Mouse (Mus musculus): ENCODE measurements around the gene Slx1b.
"Not testable (repeated sequence)": the region's sequence is repeated elsewhere in the genome, so short reads cannot be mapped to it uniquely, and the experiment has no call there.

Slx1b gene

DNA sequence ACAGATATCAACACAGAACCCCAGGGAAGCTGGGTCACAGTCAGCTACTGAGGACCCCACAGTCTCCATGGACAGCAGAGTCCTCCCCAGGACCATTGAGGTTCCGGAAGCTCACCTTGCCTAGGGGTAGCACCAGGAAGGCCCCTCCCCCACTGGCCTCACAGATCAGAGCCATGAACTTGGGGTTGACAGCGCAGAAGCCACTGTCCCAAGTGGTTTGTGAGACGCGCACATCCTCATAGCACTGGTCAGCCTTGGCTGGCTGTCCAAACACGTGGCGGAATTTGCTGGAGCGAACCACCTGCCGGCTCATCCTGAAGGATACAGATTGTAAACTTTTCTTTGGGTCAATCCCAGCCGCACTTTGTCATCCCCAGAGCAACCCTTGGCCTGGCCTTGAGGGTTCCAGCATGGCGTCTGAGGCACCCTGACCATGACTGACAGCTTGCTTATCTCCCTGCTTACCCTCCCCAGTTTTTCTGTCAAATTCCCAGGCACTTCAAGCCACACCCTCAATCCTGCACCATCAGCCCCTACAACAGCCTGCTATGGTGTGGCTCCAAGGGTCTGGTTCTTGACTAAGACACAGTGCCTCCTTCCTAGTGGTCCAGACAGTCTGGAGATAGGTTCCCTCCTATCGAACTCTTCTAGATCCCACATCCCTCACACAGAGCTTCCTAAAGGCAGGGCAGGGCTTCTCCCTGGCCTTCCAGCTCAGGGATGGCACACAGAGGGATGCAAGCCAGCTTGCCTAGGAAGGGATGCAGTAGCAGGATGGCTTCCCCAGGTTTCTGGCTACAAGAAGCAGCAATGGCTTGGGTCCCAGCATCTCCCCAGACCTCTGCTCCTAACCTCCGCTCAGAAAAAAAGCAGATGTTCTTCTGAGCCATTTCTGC is 7.5 kb upstream of the Slx1b start:
- no peak for DNase-seq (ENCODE audit: low read depth, low spot score)

DNA sequence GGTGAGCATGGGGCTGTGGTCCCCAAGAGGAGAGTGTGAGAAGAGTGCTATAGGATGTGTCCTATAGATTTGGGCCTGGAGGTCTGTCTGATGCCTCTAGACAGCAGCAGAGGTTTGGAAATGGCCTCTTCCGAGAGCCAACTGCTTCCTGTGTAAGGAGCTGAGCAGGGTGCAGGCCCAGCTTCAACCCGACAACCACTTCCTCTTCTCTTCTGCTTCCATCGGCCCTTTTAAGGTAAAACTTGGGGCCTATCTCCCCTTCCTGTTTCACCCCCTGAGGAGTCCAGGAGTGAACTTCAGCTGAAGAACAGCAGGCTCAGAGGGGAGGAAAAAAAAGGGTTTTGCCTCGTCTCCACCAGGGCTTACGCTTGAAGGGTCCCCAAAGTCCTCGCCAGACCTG is 6.8 kb upstream of the Slx1b start:
- DNase-seq (ENCODE audit: low read depth, low spot score): no peak

DNA sequence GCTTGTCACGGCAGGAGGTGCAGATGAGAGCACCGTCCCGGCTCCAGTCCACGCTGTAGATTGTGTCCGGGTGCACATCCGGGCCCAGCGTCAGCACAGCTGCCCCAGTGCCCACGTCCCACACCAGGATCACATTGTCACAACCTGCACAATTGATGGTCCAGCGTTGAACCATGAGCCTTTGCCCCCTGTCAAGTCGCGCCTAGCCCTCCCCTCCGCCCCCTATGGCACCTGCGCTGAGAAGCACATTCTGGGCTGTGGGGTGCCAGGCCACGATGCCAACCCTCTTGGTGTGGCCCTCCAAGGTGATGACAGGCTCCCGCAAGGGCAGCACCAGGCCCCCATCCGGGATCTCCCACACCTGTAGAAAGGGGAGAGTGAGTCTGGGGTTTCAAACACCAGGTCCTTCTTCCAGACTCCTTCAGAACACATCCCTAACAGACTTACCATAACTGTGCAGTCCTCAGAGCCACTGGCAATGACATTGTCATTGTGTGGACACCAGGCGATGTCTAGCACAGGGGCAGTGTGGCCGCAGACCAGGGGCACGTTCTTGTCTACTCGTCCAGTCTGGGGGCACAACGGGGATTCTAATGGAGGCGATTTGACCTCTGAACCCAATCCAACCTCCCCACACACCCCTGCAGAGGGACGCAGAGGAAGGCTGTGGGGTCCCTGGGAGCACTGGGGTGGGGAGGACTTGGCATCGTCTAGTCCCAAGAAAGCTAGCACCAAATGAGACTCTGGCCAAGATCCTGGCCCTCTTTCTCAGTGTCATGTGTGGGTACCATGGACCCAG is 6.2 kb upstream of the Slx1b start:
- DNase-seq (ENCODE audit: low read depth, low spot score): no peak

DNA sequence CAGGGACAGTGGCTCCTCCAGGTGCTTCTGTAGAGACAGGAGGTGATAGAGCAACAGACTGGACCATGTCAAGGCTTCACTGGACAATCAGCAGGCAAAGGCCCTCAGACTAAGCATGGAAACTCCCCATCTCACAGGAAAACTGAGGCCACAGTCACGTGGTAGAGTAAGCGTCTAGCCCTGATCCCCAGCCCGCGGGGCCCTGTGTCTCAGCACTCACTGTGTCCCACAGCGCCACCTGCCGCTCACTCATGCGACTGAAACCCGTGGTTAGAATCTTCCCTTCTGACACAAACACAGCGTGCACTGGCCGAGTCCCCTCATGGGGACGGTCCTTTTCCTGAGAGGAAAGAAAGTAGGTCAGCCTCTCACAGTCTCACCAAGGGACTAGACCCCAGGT is 5.5 kb upstream of the Slx1b start:
- peak; percentile 66 for DNase-seq (ENCODE audit: low read depth, low spot score)

DNA sequence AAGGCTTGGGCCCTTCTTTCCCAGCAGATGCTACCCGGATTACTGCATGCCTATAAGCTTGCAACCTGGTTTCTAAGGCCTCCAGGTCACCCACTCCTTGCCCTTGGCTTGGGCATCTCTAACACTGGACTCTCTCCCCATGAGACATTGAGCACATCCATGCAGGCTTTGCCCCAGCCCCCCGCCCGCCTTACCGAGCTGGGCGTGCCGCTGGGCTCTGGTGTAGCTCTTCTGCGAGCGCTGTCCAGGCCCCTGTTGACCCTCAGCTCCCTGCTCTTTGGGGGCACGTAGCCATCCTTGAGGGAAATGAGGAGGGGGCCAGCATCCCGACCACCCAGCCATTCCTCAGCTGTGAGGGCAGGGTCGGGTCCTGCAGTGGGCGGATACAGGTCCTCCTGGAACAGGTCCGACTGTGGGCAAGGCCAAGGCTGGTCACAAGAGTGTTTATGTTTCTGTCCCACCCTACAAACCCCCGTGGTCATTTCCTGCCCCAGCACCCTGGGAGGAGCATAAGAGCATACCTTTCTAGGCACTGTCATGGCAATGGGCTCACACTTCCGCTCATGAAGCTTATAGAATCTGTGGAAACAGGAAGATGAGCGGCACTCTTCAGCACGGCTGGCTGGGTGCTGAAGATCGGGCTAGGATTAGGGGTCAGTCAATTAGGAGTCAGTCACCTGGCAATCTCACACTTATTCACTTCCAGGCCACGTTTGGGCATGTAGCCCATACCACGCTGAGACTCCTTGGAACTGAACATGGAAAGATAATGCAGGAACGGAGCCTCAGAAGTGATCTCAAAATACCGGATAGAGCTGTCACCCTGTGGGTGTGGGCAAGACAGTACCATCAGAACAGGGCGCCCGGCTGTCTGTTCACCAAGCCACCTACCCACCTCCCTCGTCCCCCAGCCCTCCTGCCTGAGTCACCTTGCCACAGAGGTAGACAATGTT is 4.8 kb upstream of the Slx1b start:
- DNase-seq (ENCODE audit: low read depth, low spot score): no peak

DNA sequence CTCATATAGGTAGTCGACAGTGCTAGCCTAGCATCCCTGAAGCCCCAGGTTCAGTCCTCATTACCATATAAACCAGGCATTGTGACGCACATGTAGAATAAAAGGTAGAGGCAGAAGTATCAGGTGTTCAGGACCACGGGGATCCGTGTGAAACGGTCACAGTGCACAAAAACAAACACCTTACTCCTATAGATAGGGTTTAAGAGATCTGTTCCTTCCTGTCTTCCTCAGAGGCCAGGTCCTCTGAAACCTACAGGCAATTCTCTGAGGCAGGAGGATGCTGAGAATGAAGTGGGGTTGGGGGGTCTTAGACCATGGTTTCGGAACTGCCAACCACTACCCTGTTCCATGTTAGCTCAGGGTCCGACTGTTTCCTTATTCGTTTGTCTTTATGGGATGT is 2.3 kb upstream of the Slx1b start:
- no peak for DNase-seq (ENCODE audit: low read depth, low spot score)

DNA sequence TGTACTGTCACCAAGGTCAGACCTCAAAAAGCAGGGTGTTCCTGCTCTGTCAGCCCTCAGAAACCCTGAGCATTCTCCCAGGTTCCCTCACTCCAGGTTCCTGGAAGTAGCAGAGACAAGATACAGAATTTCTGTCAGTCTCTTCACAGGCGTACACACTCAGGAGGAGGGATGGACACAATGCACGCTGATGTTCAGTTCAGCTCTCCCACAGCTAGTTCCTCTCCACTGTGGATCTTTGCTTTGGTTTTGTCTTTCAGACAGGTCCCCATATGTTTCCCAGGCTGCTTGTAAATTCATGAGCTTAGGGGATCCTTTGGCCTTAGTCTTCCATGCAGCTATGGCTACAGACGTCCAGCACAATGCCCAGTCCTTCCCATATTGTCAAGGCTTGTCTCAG is 1.3 kb upstream of the Slx1b start:
- DNase-seq (ENCODE audit: low read depth, low spot score): no peak

DNA sequence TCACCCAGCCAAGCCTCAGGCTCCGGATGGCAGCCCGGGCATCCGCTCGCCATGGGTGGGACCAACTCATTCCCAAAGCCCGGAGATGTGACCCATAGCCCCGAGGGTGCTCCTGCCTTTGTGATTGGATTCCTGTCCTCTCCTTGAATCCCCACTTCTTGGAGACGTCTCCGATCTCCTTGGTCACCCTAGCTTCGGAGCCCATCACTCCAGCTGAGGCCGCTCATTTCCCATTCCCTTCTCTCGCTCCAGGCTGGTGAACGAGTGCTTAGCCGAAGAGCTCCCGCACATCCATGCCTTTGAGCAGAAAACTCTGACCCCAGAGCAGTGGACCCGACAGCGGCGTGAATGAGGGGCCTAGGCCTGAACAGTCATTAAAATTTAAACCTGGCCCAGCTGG is 719 bp upstream of the Slx1b start:
- DNase-seq (ENCODE audit: low read depth, low spot score): peak; percentile 17

DNA sequence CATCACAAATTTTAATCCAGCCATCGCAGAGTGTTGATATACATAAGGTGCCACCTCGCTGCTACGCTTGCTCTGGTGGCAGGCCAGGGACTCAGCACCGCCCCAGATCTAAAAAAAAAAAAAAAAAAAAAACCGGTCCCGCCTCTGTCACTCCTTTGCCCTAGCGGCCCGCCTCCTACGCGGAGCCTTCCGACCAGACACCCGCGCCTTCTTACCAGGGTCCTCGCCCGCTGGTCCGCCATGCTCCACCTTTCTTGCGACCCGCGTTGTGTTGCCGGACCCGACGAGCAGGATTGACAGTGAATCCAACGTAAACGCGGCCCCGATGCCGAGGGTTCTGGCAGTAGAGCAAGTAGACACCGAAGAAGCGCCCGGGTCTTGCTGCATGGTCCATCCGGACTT is 373 bp downstream of the Slx1b start, which contains the start of gene Bola2:
Bola2 (plus strand) TSS at position 192 of the 402 bp plus-strand sequence.
- DNase-seq (ENCODE audit: low read depth, low spot score): peak; percentile 66

DNA sequence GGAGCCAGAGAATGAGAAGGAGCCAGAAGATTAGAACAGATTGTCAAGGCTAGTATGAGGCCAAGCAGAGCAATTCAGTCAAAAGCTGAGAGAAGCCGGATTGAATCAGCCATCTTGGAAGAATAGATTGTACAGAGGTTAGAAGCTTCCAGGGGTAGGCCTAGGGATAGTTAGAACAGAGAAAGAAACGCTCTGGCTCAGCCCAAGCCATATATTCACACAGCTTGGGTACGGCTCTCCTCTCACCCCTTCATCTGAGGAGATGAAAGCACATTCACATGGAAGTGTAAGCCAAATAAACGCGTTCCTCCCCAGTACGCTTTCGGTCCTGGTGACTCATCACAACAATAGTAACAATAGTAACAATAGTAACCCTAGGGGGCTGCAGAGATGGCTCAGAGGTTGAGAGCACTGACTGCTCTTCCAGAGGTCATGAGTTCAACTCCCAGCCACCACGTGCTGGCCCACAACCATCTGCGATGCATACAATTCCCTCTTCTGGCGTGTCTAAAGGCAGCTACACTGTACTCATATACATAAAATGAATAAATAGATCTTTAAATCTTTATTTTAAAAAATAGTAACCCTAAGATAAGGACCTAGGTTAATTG is 1.0 kb downstream of the Slx1b start:
- DNase-seq (ENCODE audit: low read depth, low spot score): no peak

DNA sequence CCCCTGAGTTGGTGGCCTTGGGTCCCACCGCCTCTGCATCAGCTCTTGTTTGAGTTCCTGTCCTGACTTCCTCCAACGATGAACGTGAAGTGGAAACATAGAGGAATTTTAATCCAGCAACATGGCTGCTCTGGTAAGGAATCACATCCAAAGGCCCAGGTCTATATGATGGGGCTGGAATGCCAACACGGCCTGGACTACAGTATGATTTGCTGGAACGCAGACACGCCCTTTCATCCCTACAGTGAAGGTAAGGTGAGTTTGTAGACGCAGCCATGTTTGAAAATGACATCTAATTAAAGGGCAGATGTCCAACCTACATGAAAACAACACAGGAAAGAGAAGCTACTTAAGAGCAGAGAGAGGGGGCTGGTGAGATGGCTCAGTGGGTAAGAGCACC is 1.8 kb downstream of the Slx1b start:
- no peak for DNase-seq (ENCODE audit: low read depth, low spot score)

DNA sequence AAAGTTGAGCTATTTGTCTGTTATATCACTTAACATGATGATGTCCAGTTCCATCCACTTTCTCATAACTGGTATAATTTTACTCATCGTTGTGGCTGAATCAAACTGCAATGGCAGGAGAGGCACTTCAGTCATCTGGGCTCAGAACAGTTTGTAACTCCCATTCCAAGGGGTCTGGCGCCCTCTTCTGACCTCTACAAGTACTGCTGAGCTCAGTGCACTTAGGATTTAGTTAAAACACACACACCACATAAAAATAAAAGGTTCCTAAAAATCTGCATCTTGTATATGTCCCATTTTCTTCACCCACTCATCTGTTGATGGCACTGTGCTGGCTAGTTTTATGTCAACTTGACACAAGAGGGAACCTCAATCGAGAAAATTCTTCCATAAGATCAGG is 2.3 kb downstream of the Slx1b start:
- DNase-seq (ENCODE audit: low read depth, low spot score): peak; percentile 69

DNA sequence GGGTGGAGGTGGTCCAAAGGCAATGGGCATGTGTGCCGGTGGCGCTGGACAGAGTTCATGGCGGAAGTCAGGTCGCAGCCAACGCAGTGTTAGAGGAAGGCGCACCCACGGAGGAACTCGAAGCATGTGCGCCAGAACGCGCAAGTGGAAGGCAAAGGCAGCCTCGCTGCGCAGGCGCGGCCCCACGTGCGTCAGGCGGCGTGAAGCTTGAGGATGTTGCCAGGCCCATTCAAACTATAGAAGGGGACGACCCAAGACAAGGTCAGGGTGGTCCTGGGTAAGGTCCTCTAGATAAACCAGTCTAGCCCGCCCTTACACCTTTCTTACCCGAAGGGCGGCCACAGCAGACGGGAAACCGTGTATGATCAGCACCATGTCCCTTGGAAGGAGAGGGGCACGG is 3.2 kb downstream of the Slx1b start:
- no peak for DNase-seq (ENCODE audit: low read depth, low spot score)

DNA sequence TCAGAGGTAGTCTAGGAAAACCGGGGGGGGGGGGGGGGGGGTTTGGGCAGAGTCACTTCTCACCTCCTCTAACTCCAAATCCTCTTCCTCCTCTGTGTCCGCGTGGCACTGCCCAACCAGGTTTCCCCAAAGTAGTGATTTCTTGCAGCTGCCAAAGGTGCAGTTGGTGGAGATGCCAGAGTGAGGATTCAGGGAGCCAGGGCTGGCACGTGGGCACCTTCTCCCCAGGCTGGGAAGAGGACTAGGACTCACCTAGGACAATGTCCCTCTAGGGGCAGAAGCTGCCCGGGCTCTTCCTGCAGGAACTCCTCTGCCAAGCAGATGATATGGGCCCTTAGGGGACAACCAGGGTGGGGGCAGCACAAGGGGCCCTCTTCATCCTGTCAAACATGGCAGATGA is 3.9 kb downstream of the Slx1b start:
- no peak for DNase-seq (ENCODE audit: low read depth, low spot score)

DNA sequence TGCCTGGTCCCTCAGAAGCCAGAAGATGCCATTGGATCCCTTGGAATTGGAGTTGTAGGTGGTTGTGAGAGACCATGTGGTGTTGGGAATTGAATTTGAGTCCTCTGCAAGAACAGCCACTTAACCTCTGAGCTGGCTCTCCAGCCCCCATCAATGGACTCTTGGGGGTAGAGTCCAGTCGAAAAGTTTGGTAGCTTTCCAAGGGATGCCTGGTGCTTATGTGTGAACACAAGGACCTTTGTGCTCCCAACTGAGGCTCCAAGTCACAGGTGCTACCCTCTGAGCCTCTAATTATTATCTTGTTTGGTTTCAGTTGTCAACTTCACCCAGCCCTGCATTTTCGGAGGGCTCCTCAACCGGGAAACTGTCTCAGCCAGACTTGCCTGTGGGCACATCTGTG is 4.8 kb downstream of the Slx1b start:
- no peak for DNase-seq (ENCODE audit: low read depth, low spot score)

DNA sequence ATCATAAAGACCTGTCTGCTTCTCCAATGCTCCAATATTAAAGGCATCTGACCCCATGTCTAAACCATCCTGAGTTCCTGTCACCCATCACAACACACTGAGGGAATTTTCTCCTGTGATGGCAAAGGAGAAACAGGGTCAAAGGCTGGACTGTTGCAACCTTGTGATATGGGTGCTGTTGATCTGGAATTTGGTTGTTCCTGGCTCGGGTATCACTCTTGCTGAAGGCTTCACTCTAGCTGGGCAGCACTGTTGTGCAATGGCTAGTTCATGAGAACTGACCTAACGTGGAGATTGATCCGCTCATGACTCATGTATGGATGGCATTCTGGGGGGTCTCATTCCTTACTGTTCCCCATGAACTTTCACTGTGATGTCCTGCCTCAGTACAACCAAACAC is 6.6 kb downstream of the Slx1b start:
- DNase-seq (ENCODE audit: low read depth, low spot score): no peak

DNA sequence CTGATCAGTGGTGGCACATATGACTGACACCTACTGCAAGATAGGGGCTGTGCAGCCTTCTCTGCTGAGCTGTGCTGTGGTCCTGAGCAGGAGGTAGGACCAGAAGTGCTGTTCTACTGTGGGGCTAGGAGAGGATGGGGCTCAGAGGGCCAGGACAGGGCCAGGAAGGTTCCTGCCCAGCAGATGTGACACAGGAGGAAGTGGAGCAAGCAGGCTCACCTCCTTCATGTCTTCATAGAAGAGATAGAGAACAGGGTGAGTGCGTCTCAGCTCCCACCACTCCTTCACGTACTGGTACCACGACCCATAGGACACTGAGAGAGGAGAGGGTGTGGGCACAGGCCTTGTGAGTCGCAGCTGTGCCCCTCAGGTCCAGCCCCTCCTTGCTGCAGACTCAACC is 7.4 kb downstream of the Slx1b start:
- DNase-seq (ENCODE audit: low read depth, low spot score): not testable (repeated sequence)

DNA sequence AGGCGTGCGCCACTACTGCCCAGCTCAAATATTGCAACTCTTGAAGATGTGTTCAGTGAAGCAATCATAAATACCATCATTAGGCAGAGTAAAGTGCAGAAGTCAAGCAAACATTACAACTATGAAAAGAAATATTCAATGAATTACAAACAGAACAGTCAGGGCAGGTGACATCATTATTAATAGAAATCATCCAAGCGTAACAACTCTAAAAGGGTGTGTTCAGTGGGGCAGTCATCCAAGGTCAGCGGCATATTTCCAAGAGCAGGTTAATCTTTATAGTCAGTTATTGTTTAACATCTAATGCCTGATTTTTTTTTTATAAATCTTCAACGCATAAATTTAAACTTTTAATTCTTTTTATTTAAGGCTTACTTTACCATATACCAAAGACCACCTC is 14.4 kb downstream of the Slx1b start:
- no peak for DNase-seq (ENCODE audit: low read depth, low spot score)

DNA sequence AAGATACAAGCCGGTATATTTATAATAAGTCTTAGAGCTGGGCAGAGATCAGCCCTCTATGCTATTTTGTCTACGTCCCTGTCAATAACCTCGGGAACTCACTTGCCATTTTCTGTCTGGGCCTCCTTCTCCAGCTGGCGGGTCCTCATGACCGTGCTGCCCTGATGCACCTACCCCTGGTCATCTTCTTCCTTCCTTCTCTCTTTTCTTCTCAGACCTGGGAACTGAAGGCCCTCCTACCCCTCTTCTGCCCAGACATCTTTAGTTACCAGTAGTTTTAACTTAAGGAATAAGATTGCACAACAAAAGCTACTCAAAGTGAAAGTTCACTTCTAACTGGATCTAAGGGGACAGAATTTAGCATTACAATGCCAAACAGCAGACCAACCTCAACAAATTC is 15.9 kb downstream of the Slx1b start:
- DNase-seq (ENCODE audit: low read depth, low spot score): no peak

DNA sequence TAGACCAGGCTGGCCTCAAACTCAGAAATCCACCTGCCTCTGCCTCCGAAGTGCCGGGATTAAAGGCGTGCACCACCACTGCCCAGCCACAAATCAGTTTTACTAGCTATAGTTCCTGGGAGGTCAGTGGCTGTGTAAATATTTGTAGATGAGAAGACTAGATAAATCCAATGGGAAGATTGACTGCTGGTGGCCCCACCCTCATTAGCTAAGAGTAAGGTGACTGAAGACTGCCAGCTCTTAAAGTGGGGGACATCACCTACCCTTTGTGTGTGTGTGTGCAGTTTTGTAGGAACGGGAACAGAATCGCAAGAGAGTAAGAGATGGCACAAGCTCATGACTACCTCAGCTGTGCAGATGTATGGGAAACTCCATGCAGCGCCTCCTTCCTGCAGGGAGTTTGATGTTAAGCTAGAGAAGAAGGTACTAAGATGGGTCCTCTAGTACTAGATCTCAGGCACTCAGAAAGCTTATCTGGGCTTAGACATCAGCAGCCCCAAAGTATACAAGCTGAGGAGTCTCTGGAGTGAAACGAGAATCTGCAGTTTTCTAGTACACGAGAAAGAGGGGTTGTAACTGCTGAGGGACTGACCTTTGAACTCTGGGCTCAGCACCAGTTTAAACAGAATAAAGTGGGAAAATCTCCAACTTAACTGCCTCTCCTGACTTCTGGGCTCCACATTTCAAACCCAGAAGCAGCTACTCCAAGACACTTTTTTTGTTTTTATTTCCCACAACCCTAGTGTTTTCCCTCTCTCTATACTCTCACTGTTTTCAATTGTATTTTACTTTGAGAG is 16.8 kb downstream of the Slx1b start:
- DNase-seq (ENCODE audit: low read depth, low spot score): no peak
